Mouse (Mus musculus) activated CD4-positive, CD25-positive, alpha-beta regulatory T cell, adult 9 weeks (primary cell): Measurements from ENCODE around the gene Olfr574. TPM values are rescaled to one million over a fixed set of nuclear protein-coding genes. Genes with fewer than 3 reads are reported as not detected.

Experiments used
- polyA plus RNA-seq: library from polyadenylated mRNA; unstranded; fragments of 100-300 nt; shearing (Covaris generic); gene quantifications from one replicate; pipeline ENCODE4 v1.2.1, GENCODE M21; 2017

Gene Olfr574
- not detected for polyA plus RNA-seq

GRCm38 (mm10) chr7:102948167-102948566, at the start of gene Olfr574:
Olfr574 (plus strand) TSS chr7:102948467.

GRCm38 (mm10) chr7:102917032-102917875, 31.0 kb upstream of the Olfr574 start, which contains the start of gene Olfr571:
Olfr571 (minus strand) TSS chr7:102917536.

GRCm38 (mm10) chr7:102924109-102924508, 24.2 kb upstream of the Olfr574 start, which contains the start of gene Olfr572:
Olfr572 (plus strand) TSS chr7:102924409.

GRCm38 (mm10) chr7:102942475-102942874, 5.8 kb upstream of the Olfr574 start, which contains the start of gene Olfr573-ps1:
Olfr573-ps1 (minus strand) TSS chr7:102942575.

DNA sequence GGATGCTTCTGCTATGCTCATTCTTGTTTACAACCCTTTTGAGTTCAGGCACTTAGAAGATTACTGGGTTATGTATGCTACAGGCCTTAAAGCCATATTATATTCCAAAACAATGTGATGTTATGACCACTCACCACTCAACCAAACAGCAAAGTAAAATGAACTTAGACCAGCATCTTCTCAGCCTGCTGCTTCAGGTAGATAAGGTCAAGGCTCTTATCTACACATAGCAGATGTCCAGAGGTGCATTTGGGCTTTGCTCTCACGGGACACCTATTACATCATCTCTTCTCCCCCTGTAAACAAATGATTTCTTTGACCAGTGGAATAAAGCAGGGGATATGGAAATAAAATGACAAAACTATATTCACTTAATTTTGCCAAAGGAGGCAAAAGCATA, 10.3 kb downstream of the Olfr574 start, which contains the start of gene Olfr575:
Gene Olfr575, minus strand, starts transcription at position 183 of the 400 bp plus-strand sequence.

GRCm38 (mm10) chr7:102962360-102962759, 14.1 kb downstream of the Olfr574 start, which contains the start of gene Olfr576:
Olfr576 (plus strand) TSS chr7:102962660.

DNA sequence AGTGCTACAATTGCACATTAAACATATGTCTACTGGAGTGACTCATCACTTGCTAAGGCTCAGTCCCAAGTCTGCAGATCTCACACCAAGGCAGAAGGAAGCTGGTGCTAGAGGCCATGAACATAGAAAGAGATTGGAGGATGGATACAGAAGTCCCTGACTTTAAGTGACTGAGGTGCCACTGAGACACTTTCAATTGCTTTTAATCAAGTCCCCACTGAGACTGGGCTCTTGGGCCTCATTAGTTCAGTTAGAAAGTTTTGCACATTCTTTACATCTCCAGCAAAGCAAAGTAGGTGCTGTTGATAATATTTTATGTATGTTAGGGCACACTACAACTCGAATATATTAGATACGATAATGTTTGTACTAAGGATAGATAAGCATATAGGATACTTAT, 27.6 kb downstream of the Olfr574 start, which contains the start of gene Olfr577:
Gene Olfr577, minus strand, starts transcription at position 101 of the 400 bp plus-strand sequence.

GRCm38 (mm10) chr7:102989224-102989623, 41.0 kb downstream of the Olfr574 start, which contains the start of gene Olfr578:
Olfr578 (minus strand) TSS chr7:102989324.

Other genes with a start within 250 kb of the Olfr574 start
- not detected for gene Olfr558, start 246.3 kb upstream of the Olfr574 start, polyA plus RNA-seq
- gene Olfr33, start 229.4 kb upstream of the Olfr574 start, polyA plus RNA-seq, result not detected
- not detected for gene Olfr559, start 221.0 kb upstream of the Olfr574 start, polyA plus RNA-seq
- gene Olfr560, start 189.1 kb upstream of the Olfr574 start, polyA plus RNA-seq, result not detected
- not detected for gene Olfr78, start 189.0 kb upstream of the Olfr574 start, polyA plus RNA-seq
- gene Olfr561, start 177.2 kb upstream of the Olfr574 start, polyA plus RNA-seq, result not detected
- not detected for gene Olfr564, start 145.0 kb upstream of the Olfr574 start, polyA plus RNA-seq
- not detected for gene Olfr566, start 89.7 kb upstream of the Olfr574 start, polyA plus RNA-seq
- not detected for gene Olfr568, start 71.3 kb upstream of the Olfr574 start, polyA plus RNA-seq
- not detected for gene Olfr569, start 57.6 kb upstream of the Olfr574 start, polyA plus RNA-seq
- gene Olfr570, start 53.9 kb upstream of the Olfr574 start, polyA plus RNA-seq, result not detected
- not detected for gene Olfr571, start 30.9 kb upstream of the Olfr574 start, polyA plus RNA-seq
- not detected for gene Olfr572, start 24.1 kb upstream of the Olfr574 start, polyA plus RNA-seq
- not detected for gene Olfr573-ps1, start 5.9 kb upstream of the Olfr574 start, polyA plus RNA-seq
- not detected for gene Olfr575, start 10.3 kb downstream of the Olfr574 start, polyA plus RNA-seq
- gene Olfr576, start 14.2 kb downstream of the Olfr574 start, polyA plus RNA-seq, result not detected
- gene Olfr577, start 27.5 kb downstream of the Olfr574 start, polyA plus RNA-seq, result not detected
- not detected for gene Olfr578, start 40.9 kb downstream of the Olfr574 start, polyA plus RNA-seq
- gene Olfr582, start 89.6 kb downstream of the Olfr574 start, polyA plus RNA-seq, result not detected
- gene Olfr583, start 102.8 kb downstream of the Olfr574 start, polyA plus RNA-seq, result not detected
- gene Olfr584, start 133.4 kb downstream of the Olfr574 start, polyA plus RNA-seq, result not detected
- gene Olfr585, start 149.3 kb downstream of the Olfr574 start, polyA plus RNA-seq, result not detected
- gene Olfr586, start 177.2 kb downstream of the Olfr574 start, polyA plus RNA-seq, result not detected
- not detected for gene Olfr588-ps1, start 192.4 kb downstream of the Olfr574 start, polyA plus RNA-seq
- not detected for gene Olfr589, start 207.9 kb downstream of the Olfr574 start, polyA plus RNA-seq
- not detected for gene Olfr591, start 229.9 kb downstream of the Olfr574 start, polyA plus RNA-seq
- not detected for gene Olfr592, start 236.3 kb downstream of the Olfr574 start, polyA plus RNA-seq